Mouse (Mus musculus): Measurements from ENCODE around the gene Slc34a2.

Slc34a2 gene

DNA sequence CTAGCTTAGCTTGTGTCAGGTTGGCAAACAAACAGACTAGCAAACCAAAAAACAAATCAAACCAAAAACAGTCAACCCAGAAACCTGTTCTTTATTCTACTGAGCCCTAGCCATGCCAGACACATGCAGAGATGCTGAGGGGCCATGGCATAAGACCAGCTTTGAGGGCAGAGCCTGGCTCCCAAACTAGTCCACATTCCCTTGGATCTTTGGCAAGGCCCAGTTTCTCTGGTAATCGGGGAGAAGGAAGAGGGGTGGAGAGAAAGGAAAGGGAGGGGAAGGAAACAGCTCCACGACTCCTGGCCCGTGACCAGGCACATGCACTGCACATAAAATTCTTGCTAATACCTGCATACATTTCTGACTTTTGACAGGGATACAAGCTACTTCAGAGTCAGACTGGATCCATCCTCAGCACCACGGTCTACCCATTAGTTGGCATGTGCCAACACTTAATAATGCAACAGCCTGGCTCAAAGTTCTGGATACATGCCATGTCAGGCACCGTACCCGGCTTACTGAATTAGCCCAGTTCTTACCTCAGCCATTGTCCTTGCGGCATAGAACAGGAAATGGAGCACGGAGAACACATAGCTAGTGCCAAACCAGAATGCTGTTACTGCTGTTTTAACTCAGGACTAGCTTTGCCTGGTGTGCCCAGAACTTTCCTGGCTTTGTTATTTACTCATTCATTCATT is 12.5 kb upstream of the Slc34a2 start:
- peak; percentile 12 to 14 for DNase-seq (ENCODE audit: low spot score in 2 of 2)

DNA sequence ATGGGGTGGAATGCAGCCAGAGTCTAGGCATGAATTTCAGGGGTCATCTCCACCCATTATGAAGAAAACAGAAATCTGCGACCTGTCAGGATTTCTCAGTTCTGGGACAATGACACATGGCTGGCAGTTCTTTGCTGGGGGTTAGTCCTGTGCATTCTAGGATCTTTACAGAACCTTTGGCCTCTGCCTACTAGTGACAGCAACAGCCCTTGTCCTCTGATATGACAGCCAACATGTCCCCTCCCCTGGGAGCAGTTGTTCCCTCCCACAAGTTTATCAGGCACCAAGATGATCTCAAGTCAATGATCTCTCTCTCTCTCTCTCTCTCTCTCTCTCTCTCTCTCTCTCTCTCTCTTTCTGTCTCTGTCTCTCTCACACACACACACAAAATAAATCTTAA is 6.5 kb upstream of the Slc34a2 start:
- no peak for DNase-seq (ENCODE audit: low spot score in 2 of 2)

- DNase-seq (ENCODE audit: low spot score in 2 of 2), result no peak
Observed at GRCm38 (mm10) chr5:53042034-53042748, 4.3 kb downstream of the Slc34a2 start.

DNA sequence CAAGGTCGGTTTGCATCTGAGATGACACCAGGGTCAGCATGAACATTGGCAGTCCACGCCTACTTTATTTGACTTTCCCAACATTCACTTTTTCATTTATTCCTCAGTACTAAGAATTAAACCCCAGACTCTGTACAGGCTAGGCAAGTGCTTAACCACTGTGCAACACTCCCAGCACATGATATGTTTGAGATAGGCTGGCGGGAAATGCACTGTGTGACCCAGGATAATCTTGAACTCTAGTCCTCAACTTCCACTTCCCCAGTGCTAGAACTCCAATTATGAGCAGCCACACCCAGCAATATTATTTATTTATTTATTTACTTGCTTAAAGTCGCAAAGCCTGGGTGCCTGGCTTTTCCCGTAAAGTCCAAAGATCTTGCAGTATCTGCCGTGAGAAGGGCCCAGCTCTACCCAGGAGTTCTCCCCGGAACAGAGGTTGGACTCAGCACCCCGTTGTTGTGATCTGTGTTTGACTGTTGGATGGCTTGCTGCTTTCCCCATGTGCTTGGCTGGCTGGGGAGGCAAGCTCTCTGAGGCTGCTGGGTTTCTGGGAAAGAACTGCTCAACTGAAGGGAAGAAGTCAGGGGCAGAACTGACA is 5.0 kb downstream of the Slc34a2 start:
- DNase-seq (ENCODE audit: low spot score in 2 of 2), result no peak

GRCm38 (mm10) chr5:53043716-53044115 is 5.8 kb downstream of the Slc34a2 start:
- DNase-seq (ENCODE audit: low spot score in 2 of 2), result no peak

- no peak for DNase-seq (ENCODE audit: low spot score in 2 of 2)
Observed at GRCm38 (mm10) chr5:53047951-53048350, 10.1 kb downstream of the Slc34a2 start.

GRCm38 (mm10) chr5:53048599-53048998 is 10.7 kb downstream of the Slc34a2 start:
- no peak for DNase-seq (ENCODE audit: low spot score in 2 of 2)

GRCm38 (mm10) chr5:53049046-53049445 is 11.2 kb downstream of the Slc34a2 start:
- no peak for DNase-seq (ENCODE audit: low spot score in 2 of 2)

- no peak for DNase-seq (ENCODE audit: low spot score in 2 of 2)
Observed at GRCm38 (mm10) chr5:53050963-53051362, 13.1 kb downstream of the Slc34a2 start.

- DNase-seq (ENCODE audit: low spot score in 2 of 2), result no peak
Observed at GRCm38 (mm10) chr5:53053246-53053645, 15.4 kb downstream of the Slc34a2 start.

GRCm38 (mm10) chr5:53061532-53062130 is 23.8 kb downstream of the Slc34a2 start:
- DNase-seq (ENCODE audit: low spot score in 2 of 2), result no peak

- no peak for DNase-seq (ENCODE audit: low spot score in 2 of 2)
Observed at GRCm38 (mm10) chr5:53074553-53074952, 36.7 kb downstream of the Slc34a2 start.

DNA sequence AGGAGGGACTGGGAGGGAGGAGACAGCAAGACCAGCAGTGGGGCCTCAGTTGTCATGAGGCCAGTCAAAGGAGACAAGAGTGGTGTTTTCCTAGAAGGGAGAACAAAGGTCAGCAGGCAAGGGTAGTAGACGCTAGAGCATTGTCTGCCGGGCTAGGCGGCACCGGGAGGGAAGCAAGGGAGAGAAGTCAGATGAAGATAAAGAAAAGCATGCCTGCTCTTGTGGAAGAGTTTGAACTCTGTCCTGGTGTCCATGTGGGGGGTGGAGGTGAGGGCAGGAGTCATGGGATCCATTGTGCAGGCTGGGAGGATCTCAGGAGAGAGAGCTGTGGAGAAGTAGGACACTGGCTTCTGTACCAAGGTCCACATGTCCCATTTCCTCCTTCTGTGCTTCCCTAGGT is 40.6 kb downstream of the Slc34a2 start:
- DNase-seq (ENCODE audit: low spot score in 2 of 2), result no peak

- no peak for DNase-seq (ENCODE audit: low spot score in 2 of 2)
Observed at GRCm38 (mm10) chr5:53087452-53087851, 49.6 kb downstream of the Slc34a2 start.

GRCm38 (mm10) chr5:53091331-53091730 is 53.5 kb downstream of the Slc34a2 start:
- DNase-seq (ENCODE audit: low spot score in 2 of 2), result no peak

DNA sequence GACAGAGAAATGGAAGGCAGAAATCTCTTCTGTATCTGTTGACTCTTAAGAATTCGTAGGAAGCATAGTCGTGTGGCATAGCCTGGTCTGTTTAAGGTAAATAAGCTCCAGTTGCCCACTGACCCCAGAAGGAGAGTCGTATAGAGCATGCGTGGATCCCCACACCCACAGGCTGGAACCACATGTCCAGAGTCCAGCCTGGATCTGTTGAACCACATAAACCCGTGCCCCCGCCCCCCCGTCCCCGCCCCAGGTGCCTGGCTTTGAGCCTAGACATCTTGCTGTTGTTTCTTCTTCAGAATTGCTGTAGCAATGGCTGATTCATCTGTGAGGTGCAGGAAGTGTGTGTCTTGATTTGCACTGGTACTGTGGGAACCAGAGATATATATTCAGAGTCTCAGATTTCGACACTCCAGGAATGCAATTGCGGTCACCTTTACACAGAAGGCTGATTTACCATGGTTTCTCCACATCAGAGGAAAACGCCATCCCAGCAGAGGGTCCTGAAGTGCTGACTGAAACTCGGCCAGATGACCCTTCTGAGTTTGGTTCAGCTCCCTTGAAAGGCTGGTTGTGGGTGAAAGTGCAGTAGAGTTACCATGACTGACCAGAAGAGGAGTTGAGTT is 64.1 kb downstream of the Slc34a2 start:
- no peak for DNase-seq (ENCODE audit: low spot score in 2 of 2)

GRCm38 (mm10) chr5:53104177-53104855 is 66.4 kb downstream of the Slc34a2 start:
- no peak for DNase-seq (ENCODE audit: low spot score in 2 of 2)

DNA sequence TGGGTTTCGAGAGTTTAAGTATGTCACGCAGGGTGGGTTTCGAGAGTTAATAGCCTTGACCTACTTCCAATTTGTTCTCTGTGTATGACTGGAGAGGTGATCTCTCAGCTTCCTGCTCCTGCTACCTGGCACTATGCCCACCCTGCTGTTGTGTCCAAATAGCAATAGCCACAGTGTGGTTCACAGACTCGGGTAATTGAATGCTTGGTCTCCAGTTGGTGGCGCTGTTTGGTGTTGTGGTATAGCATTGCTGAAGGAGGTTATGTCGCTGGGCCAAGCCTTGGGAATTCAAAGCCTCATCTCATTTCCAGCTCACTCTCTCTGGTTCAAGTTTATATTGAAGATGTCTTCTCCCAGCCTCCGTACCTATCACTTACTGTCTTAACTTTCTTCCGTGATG is 67.8 kb downstream of the Slc34a2 start:
- DNase-seq (ENCODE audit: low spot score in 2 of 2), result no peak

DNA sequence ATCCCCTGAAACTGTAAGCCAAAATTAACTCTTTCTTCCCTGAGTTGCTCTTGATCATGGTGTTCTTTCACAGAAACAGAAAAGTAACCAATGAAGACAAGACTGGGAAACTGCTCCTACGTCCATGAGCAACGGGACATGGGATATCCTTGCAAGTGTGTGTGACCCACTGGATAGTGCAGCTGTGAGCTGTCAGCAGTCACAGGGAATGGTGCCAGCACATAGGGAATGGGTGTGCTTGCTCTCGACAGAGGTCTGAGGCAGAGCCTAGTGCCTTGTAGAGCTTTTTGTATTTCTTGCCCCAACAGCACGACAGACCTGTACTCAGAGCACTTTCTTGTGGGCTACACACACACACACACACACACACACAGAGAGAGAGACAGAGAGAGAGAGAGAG is 68.2 kb downstream of the Slc34a2 start:
- DNase-seq (ENCODE audit: low spot score in 2 of 2), result no peak

GRCm38 (mm10) chr5:53106731-53107130 is 68.8 kb downstream of the Slc34a2 start:
- DNase-seq (ENCODE audit: low spot score in 2 of 2), result no peak

DNA sequence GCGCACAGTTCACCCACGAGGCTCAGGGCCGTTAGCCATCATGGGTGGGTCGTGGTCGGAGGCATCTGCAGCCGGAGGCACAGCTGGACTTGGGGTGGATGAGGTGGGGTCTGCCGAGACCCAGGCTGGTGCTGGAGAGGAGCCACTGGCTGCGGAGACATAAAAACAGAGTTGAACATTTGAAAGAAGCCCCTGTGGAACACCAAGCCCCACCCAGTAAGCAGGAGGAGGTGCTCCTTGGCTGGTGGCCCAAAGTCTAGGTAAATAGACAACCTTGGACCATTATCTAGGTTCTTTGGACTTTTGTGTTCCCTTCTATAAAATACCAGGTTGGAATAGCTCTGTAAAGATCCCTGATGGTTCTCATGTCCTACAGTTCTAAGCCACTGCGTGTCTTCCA is 70.1 kb downstream of the Slc34a2 start:
- no peak for DNase-seq (ENCODE audit: low spot score in 2 of 2)

- no peak for DNase-seq (ENCODE audit: low spot score in 2 of 2)
Observed at GRCm38 (mm10) chr5:53108668-53109067, 70.8 kb downstream of the Slc34a2 start.

Measured in heart, adult 9 months (tissue).